Mouse (Mus musculus): Measurements from ENCODE around the gene Slc35f3. TPM values are rescaled to one million over a fixed set of nuclear protein-coding genes. Genes with fewer than 3 reads are reported as not detected.

The Slc35f3 gene
- 3.4 and 3.6 TPM in 2 replicates for polyA plus RNA-seq (2014; fragmentation: Nextera tagmentation; extraction: Ambion mirVana)

DNA sequence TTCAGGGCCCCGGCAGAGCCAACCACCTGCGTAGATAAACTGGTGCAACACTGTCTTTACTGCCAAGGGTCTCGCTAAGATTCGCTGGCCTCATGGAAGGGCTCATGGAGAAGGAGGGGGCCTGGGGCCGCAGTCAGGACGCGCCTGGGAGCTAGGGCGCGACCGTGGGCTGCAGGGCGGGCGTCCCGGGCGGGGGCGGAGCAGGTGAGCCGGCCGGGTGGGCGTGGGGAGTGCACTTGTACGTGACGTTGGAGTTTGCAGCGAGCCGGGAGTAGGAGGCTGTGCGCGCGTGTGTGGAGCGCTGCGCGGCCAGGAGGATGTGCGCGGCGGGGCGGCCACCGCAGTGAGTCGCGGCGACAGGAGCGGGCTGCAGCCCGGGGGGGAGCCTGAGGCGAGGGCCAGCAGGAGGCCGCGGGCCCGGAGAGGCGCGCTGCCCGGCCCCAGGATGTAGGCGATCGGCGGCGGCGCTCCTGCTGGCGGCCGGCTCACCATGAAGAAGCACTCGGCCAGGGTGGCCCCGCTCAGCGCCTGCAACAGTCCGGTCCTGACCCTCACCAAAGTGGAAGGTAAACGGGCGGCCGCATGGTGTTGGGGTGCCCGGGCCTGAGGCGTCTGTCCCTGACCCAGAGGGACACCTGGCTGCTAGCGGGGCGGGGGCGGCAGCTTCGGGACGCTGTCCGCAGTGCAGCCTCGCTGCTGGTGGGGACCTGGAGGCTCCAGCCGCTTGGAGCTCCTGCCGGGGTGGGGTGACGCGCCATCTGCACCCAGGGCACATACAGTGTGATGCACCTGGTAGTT is at the start of gene Slc35f3:
Gene Slc35f3, plus strand, starts transcription at position 263 of the 798 bp plus-strand sequence.
- H3K4me1 ChIP-seq (replicated peaks; ENCODE audit: control insufficient read depth, insufficient read depth, low read length) = 0 out of 2 replicates have a peak, but pooled peaks cover 5% of the 10 kb centered on the region
- H3K27ac ChIP-seq = no peak within 1 kb of the TSS
- ATAC-seq (ENCODE audit: low FRiP score) = peak; percentile 77
- no peaks in the 10 kb centered on the region for H3K9me3 ChIP-seq (ENCODE audit: control insufficient read depth, low read length)
- under 1% methylated on average over 69 of the region's 72 CpGs for WGBS
- peak within 1 kb of the TSS; percentile 76 for H3K9ac ChIP-seq
- no peaks in the 10 kb centered on the region for H3K36me3 ChIP-seq (replicated peaks; ENCODE audit: control insufficient read depth, insufficient read depth)
- peaks cover 22% of the 10 kb centered on the region for H3K27me3 ChIP-seq (ENCODE audit: control insufficient read depth, insufficient read depth, low read length)
- peak within 1 kb of the TSS; percentile 96 for H3K4me2 ChIP-seq (replicated peaks)
- DNase-seq (ENCODE audit: low spot score) = peak; percentile 48
- H3K4me3 ChIP-seq (replicated peaks; ENCODE audit: low read length) = peak within 1 kb of the TSS; percentile 64

DNA sequence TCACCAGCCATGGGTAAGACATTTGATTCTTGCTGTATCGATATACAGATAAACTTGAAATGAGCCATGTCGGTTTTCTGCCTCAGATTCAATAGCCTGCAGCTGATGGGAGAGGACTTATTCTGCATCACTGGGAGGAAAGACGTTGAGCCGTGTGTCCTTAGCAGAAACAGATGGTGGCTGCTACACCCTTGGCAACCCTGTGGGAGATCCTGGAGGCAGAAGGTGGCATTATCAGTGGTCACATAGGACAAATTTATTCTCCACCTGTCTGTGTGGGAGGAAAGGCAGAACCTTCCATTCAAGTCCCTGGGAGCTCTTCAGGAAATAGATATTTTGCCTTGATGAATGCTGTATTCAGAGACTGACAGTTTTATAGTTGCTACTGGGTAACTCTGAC is 47.9 kb upstream of the Slc35f3 start:
- H3K9ac ChIP-seq = no peak overlapping the region
- H3K36me3 ChIP-seq (replicated peaks; ENCODE audit: control insufficient read depth, insufficient read depth) = no peaks in the 10 kb centered on the region
- 71% methylated on average over 4 of the region's 4 CpGs for WGBS
- no peaks in the 10 kb centered on the region for H3K4me1 ChIP-seq (replicated peaks; ENCODE audit: control insufficient read depth, insufficient read depth, low read length)
- no peaks in the 10 kb centered on the region for H3K9me3 ChIP-seq (ENCODE audit: control insufficient read depth, low read length)
- H3K4me2 ChIP-seq (replicated peaks) = no peak overlapping the region
- H3K27me3 ChIP-seq (ENCODE audit: control insufficient read depth, insufficient read depth, low read length) = 0 out of 2 replicates have a peak, but pooled peaks cover 3% of the 10 kb centered on the region
- DNase-seq (ENCODE audit: low spot score) = no peak
- H3K4me3 ChIP-seq (replicated peaks; ENCODE audit: low read length) = no peak overlapping the region
- H3K27ac ChIP-seq = no peak overlapping the region
- no peak for ATAC-seq (ENCODE audit: low FRiP score)

DNA sequence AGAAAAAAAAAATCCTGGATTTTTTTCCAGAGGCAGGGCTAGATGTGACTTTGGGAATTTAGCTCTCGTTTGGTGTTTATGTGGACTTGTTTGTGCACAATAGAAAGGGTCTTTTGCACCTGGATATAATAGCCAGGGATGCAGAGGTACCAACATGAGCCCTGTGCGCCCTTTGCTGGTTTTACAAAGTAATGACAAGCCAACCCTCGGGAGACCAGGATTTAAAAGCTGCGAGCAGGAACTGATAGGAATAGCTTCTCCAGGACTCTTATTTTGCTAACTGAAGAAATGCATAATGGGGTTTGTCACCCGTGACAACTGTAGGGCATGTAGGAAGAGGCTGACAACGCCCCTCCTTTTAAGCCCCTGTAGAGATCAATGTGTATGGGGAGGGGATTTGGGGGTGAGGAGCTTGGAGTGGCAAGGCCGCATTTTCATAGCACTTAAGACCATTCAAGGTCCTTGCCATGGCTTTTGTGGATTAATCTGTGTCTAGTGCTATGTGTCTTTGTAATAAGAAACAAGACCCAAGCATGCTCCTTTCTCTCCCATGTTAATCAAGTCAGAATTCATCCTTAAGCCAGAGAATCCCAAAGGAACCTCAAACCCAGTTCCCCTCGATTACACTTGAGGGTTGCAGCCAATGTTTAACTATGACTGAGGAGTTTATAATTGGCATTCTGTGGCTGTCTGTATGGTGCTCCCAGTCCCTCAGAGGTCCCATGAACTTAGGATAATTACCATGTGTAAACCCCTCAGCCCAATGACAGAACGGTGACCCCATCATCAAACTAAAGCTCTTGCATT is 41.6 kb upstream of the Slc35f3 start:
- H3K27me3 ChIP-seq (ENCODE audit: control insufficient read depth, insufficient read depth, low read length) = peaks cover 12% of the 10 kb centered on the region; the same call in 1 of the 2 replicates
- no peak overlapping the region for H3K4me2 ChIP-seq (replicated peaks)
- H3K36me3 ChIP-seq (replicated peaks; ENCODE audit: control insufficient read depth, insufficient read depth) = no peaks in the 10 kb centered on the region
- no peaks in the 10 kb centered on the region for H3K9me3 ChIP-seq (ENCODE audit: control insufficient read depth, low read length)
- H3K27ac ChIP-seq = no peak overlapping the region
- no peak overlapping the region for H3K9ac ChIP-seq
- DNase-seq (ENCODE audit: low spot score) = peak; percentile 74
- ATAC-seq (ENCODE audit: low FRiP score) = no peak
- peaks cover 6% of the 10 kb centered on the region; the same call in 1 of the 2 replicates for H3K4me1 ChIP-seq (replicated peaks; ENCODE audit: control insufficient read depth, insufficient read depth, low read length)
- H3K4me3 ChIP-seq (replicated peaks; ENCODE audit: low read length) = no peak overlapping the region
- WGBS = 21% methylated on average over 9 of the region's 9 CpGs

DNA sequence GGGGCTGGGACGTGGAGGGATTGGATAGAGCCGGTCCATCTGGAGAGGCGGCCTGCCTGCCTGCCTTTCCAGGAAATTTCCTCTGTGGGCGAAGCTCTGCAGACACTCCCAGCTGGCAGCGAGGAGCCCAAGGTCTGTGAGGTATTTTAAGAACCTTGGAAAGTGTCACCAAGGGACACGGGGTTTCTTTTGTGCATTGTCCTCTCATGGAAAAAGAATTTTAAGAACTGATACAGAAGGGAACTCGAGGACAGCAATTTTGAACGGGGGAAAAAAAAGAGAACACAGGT is 41.0 kb upstream of the Slc35f3 start:
- Histone ChIP-seq H3K4me2 (replicated peaks) (no peak overlapping the region), H3K4me1 (replicated peaks; ENCODE audit: control insufficient read depth, insufficient read depth, low read length) (peaks cover 6% of the 10 kb centered on the region; the same call in 1 of the 2 replicates), H3K27me3 (ENCODE audit: control insufficient read depth, insufficient read depth, low read length) (peaks cover 12% of the 10 kb centered on the region; the same call in 1 of the 2 replicates), H3K4me3 (replicated peaks; ENCODE audit: low read length) (no peak overlapping the region), H3K27ac (no peak overlapping the region), H3K9me3 (ENCODE audit: control insufficient read depth, low read length) (no peaks in the 10 kb centered on the region), H3K9ac (no peak overlapping the region), H3K36me3 (replicated peaks; ENCODE audit: control insufficient read depth, insufficient read depth) (no peaks in the 10 kb centered on the region)
- 49% methylated on average over 8 of the region's 8 CpGs for WGBS
- no peak for DNase-seq (ENCODE audit: low spot score)
- no peak for ATAC-seq (ENCODE audit: low FRiP score)

DNA sequence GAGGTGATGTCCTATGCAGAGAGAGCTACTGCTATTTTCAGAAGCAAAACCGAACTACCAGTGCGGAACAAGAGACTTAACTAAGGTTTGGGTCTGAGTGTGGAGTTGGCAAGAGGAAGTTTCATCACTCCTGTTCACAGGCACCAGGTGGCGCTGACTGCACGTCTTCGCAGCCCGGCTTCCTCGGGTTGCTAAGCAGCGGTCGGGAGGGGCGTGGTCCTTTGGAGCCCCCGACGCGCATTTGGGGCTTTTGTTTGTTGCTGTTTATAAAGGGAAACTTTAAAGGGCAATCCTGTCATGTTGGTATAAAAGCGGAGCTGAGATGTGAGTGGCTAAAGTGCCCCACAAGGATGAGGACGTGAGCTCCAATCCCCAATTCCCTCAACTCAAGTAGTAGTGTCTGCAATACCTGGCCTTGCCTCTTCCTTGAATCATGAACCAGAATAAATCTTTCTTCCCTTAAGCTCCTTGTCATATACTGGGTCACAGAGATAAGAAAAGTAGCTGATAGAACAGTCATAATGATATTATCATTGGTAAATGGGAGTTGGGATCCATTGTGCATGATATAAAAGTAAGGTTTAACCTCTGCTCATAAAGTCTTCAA is 40.1 kb upstream of the Slc35f3 start:
- Histone ChIP-seq H3K9me3 (ENCODE audit: control insufficient read depth, low read length) (no peaks in the 10 kb centered on the region), H3K9ac (no peak overlapping the region)
- peak; percentile 68; the same call in 1 of the 2 replicates for ATAC-seq (ENCODE audit: low FRiP score)

DNA sequence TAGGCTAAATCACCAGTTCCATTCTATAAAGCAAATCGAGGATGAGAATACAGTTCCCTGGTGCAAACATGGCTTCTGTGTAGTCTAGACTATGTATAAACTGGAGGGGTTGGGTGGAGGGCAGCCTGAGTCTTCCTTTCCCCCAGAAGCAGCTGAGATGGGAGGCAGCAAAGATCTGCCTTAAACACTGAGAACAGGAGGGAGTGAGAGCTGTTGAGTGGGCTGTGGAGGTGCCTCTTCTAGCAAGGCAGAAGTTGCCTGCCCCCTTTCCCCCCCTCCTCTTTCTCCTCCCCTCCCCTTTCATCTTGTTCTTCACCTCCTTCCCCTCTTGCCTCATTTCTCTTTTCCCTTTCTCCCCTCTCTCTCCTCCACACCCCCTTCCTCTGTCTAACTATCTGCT is 33.2 kb upstream of the Slc35f3 start:
- 82% methylated on average over 1 of the region's 1 CpGs for WGBS
- Histone ChIP-seq H3K4me1 (replicated peaks; ENCODE audit: control insufficient read depth, insufficient read depth, low read length) (no peaks in the 10 kb centered on the region), H3K9me3 (ENCODE audit: control insufficient read depth, low read length) (no peaks in the 10 kb centered on the region), H3K36me3 (replicated peaks; ENCODE audit: control insufficient read depth, insufficient read depth) (no peaks in the 10 kb centered on the region), H3K9ac (no peak overlapping the region), H3K4me3 (replicated peaks; ENCODE audit: low read length) (no peak overlapping the region), H3K27me3 (ENCODE audit: control insufficient read depth, insufficient read depth, low read length) (no peaks in the 10 kb centered on the region), H3K27ac (no peak overlapping the region), H3K4me2 (replicated peaks) (no peak overlapping the region)
- DNase-seq (ENCODE audit: low spot score) = no peak
- no peak for ATAC-seq (ENCODE audit: low FRiP score)

More for the DNA sequence above, 40.1 kb upstream of the Slc35f3 start:
- H3K4me3 ChIP-seq (replicated peaks; ENCODE audit: low read length) = 0 out of 2 replicates have a peak overlapping the region, but pooled peaks have one; percentile 9
- no peaks in the 10 kb centered on the region for H3K36me3 ChIP-seq (replicated peaks; ENCODE audit: control insufficient read depth, insufficient read depth)
- peak; percentile 78 for DNase-seq (ENCODE audit: low spot score)
- H3K4me2 ChIP-seq (replicated peaks) = peak overlapping the region; percentile 44
- peaks cover 12% of the 10 kb centered on the region; the same call in 1 of the 2 replicates for H3K27me3 ChIP-seq (ENCODE audit: control insufficient read depth, insufficient read depth, low read length)
- WGBS = 5% methylated on average over 15 of the region's 15 CpGs
- H3K27ac ChIP-seq = no peak overlapping the region
- H3K4me1 ChIP-seq (replicated peaks; ENCODE audit: control insufficient read depth, insufficient read depth, low read length) = peaks cover 6% of the 10 kb centered on the region; the same call in 1 of the 2 replicates

DNA sequence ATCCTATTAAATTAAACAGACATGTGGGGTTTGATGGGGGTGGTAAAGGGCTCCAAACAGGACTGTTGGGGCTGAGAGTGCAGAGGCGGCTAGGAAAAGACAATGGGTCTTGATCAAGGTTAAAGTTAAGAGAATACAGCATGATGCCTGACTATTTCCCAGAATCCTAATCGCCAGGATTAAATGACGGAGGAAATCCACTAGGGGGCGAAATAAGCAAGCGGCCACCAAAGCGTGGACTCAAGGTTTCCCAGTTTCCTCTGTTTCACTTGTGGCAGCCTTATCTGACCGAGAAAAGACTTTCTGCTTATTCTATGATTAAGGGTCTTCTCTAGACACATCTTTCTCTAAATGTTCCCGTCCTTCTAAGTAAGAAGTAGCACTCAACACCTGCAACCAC is 31.2 kb upstream of the Slc35f3 start:
- H3K4me3 ChIP-seq (replicated peaks; ENCODE audit: low read length) = no peak overlapping the region
- no peak overlapping the region for H3K27ac ChIP-seq
- no peak overlapping the region for H3K9ac ChIP-seq
- no peaks in the 10 kb centered on the region for H3K27me3 ChIP-seq (ENCODE audit: control insufficient read depth, insufficient read depth, low read length)
- H3K4me1 ChIP-seq (replicated peaks; ENCODE audit: control insufficient read depth, insufficient read depth, low read length) = no peaks in the 10 kb centered on the region
- no peaks in the 10 kb centered on the region for H3K9me3 ChIP-seq (ENCODE audit: control insufficient read depth, low read length)
- DNase-seq (ENCODE audit: low spot score) (peak; percentile 44), ATAC-seq (ENCODE audit: low FRiP score) (no peak)
- H3K36me3 ChIP-seq (replicated peaks; ENCODE audit: control insufficient read depth, insufficient read depth) = no peaks in the 10 kb centered on the region
- no peak overlapping the region for H3K4me2 ChIP-seq (replicated peaks)
- WGBS = 35% methylated on average over 8 of the region's 8 CpGs

DNA sequence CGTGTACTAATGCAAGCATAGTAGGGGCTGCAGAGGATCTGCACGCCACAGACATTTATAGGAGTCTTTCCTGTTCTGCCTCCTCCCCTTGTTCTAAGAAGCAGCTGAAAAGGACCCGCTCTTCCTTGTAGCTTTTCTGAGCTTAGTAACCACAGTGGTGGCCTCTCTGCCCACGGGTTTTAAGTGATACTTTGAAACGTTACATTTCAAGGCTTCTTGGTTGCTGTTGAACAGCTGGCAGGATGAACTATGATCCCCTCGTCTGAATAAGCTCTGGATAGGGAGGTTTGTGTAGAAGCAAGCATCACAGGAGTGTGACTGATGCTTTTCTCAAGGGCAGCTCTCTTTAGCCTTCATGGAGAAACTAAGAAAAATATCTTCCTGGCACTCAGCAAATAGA is 28.6 kb upstream of the Slc35f3 start:
- no peak overlapping the region for H3K4me2 ChIP-seq (replicated peaks)
- H3K9me3 ChIP-seq (ENCODE audit: control insufficient read depth, low read length) = no peaks in the 10 kb centered on the region
- no peaks in the 10 kb centered on the region for H3K4me1 ChIP-seq (replicated peaks; ENCODE audit: control insufficient read depth, insufficient read depth, low read length)
- DNase-seq (ENCODE audit: low spot score) (no peak), ATAC-seq (ENCODE audit: low FRiP score) (no peak)
- no peak overlapping the region for H3K27ac ChIP-seq
- H3K36me3 ChIP-seq (replicated peaks; ENCODE audit: control insufficient read depth, insufficient read depth) = no peaks in the 10 kb centered on the region
- H3K4me3 ChIP-seq (replicated peaks; ENCODE audit: low read length) = no peak overlapping the region
- H3K27me3 ChIP-seq (ENCODE audit: control insufficient read depth, insufficient read depth, low read length) = no peaks in the 10 kb centered on the region
- no peak overlapping the region for H3K9ac ChIP-seq
- 63% methylated on average over 6 of the region's 6 CpGs for WGBS

DNA sequence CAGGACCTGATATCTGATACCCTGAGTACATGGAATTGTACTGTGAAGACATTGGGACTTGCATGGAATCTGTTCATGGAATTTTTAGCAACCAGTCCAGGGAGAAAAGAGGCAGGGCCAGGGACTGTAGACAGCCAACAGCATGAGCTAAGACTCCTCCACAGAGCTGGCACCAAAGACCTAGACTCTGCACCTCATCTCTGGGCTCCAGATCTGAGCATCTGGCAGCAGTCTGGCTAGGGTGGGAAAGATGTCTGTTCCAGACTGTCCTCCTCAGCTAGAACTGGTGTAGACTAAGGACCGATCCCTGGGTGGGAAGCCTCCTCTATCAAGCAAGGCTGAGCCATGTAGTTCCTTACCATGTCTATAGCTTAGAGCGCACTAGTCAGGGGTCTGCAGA is 25.9 kb upstream of the Slc35f3 start:
- H3K9ac ChIP-seq = no peak overlapping the region
- no peaks in the 10 kb centered on the region for H3K4me1 ChIP-seq (replicated peaks; ENCODE audit: control insufficient read depth, insufficient read depth, low read length)
- no peak overlapping the region for H3K4me2 ChIP-seq (replicated peaks)
- no peaks in the 10 kb centered on the region for H3K27me3 ChIP-seq (ENCODE audit: control insufficient read depth, insufficient read depth, low read length)
- DNase-seq (ENCODE audit: low spot score) (no peak), ATAC-seq (ENCODE audit: low FRiP score) (no peak)
- H3K36me3 ChIP-seq (replicated peaks; ENCODE audit: control insufficient read depth, insufficient read depth) = no peaks in the 10 kb centered on the region
- H3K9me3 ChIP-seq (ENCODE audit: control insufficient read depth, low read length) = no peaks in the 10 kb centered on the region
- no peak overlapping the region for H3K4me3 ChIP-seq (replicated peaks; ENCODE audit: low read length)
- no peak overlapping the region for H3K27ac ChIP-seq
- 93% methylated on average over 2 of the region's 2 CpGs for WGBS

Measured in hindbrain, embryonic 14.5 days (tissue).